8 mouse cellular contexts compared by ENCODE assay signal in genomic region chr1:39367045-39367444, GRCm38 (mm10). TPM values are rescaled to one million over a fixed set of nuclear protein-coding genes. Genes with fewer than 3 reads are reported as not detected.
DNase-seq lines count a peak whose midpoint lies in the region; ATAC-seq lines count a peak whose summit lies in the region.

No protein-coding gene starts in this region.

- H3K27me3 ChIP-seq in heart, embryonic 12.5 days (replicated peaks), result no peaks in the 10 kb centered on the region
- peaks cover 4% of the 10 kb centered on the region; the same call in 1 of the 2 replicates for H3K27me3 ChIP-seq in liver, embryonic 15.5 days

- H3K27ac ChIP-seq in heart, embryonic 12.5 days (ENCODE audit: poor library complexity, severe bottlenecking), result no peak overlapping the region
- no peak overlapping the region for H3K27ac ChIP-seq in liver, embryonic 15.5 days (replicated peaks)

- H3K36me3 ChIP-seq in heart, embryonic 12.5 days, result peaks cover 32% of the 10 kb centered on the region
- peaks cover 32% of the 10 kb centered on the region for H3K36me3 ChIP-seq in liver, embryonic 15.5 days (replicated peaks)

- H3K4me1 ChIP-seq in heart, embryonic 12.5 days (replicated peaks), result peaks cover 20% of the 10 kb centered on the region
- peaks cover 40% of the 10 kb centered on the region for H3K4me1 ChIP-seq in liver, embryonic 15.5 days (replicated peaks)

- no peak for ATAC-seq in heart, embryonic 12.5 days (ENCODE audit: insufficient number of reproducible peaks, low FRiP score)
- no peak for ATAC-seq in liver, embryonic 15.5 days (ENCODE audit: insufficient read depth)

- peak; percentile 24 for DNase-seq in embryo, embryonic 11 days
- DNase-seq in embryo, embryonic 10 days (ENCODE audit: low spot score), result no peak
- DNase-seq in 3T3-L1 (ENCODE audit: low read depth, low spot score), result peak; percentile 46
- no peak for DNase-seq in Muller cell, postnatal 12 days (ENCODE audit: inconsistent ontology term)
- DNase-seq in gastrocnemius, postnatal 25 days, result no peak
- no peak for DNase-seq in embryo, embryonic 9.5 days (ENCODE audit: extremely low spot score)

- peak overlapping the region; percentile 97 for H3K4me2 ChIP-seq in heart, embryonic 12.5 days
- H3K4me2 ChIP-seq in liver, embryonic 15.5 days, result peak overlapping the region; percentile 80

- peak overlapping the region; percentile 77 for H3K4me3 ChIP-seq in heart, embryonic 12.5 days
- peak overlapping the region; percentile 87 for H3K4me3 ChIP-seq in liver, embryonic 15.5 days (replicated peaks)

- peak overlapping the region; percentile 66 for H3K9ac ChIP-seq in heart, embryonic 12.5 days
- no peak overlapping the region for H3K9ac ChIP-seq in liver, embryonic 15.5 days

- no peaks in the 10 kb centered on the region for H3K9me3 ChIP-seq in heart, embryonic 12.5 days (replicated peaks)
- H3K9me3 ChIP-seq in liver, embryonic 15.5 days (replicated peaks), result no peaks in the 10 kb centered on the region

- WGBS in heart, embryonic 12.5 days, result 27% methylated on average over 6 of the region's 6 CpGs
- 25% methylated on average over 6 of the region's 6 CpGs for WGBS in liver, embryonic 15.5 days (ENCODE audit: insufficient replicate concordance)

RNA-seq across cellular contexts. Expression of gene Rpl31, which starts 0.6 kb away (rescaled TPM):
- polyA plus RNA-seq in heart, embryonic 12.5 days (2016; fragmentation: Nextera tagmentation; extraction: Ambion mirVana), result 378 and 396 TPM in 2 replicates
- polyA plus RNA-seq in liver, embryonic 15.5 days (2015; fragmentation: Nextera tagmentation; extraction: Ambion mirVana), result 238 and 288 TPM in 2 replicates
- total RNA-seq in gastrocnemius, postnatal 25 days (2021), result 100 to 1,000 TPM; 500 to 523 TPM

Comparison
In these comparisons a context has a peak if more than half of its experiments do, and no peak if none do; other contexts are left out.
1. DNase-seq: peak in embryo, embryonic 11 days (single experiment) and 3T3-L1 (single experiment); none in embryo, embryonic 10 days (single experiment), Muller cell, postnatal 12 days (single experiment), gastrocnemius, postnatal 25 days (single experiment) and embryo, embryonic 9.5 days (single experiment).